Mouse (Mus musculus): Measurements from ENCODE around the gene Eif2s1.

Eif2s1 gene

GRCm38 (mm10) chr12:78861496-78862253 is at the start of gene Eif2s1, which contains the start of gene Atp6v1d:
Eif2s1 (plus strand) TSS chr12:78861819.
Atp6v1d (minus strand) TSS chr12:78861638.
- DNase-seq (ENCODE audit: low spot score in 2 of 2): peak; percentile 98 to 99

- DNase-seq (ENCODE audit: low spot score in 2 of 2): no peak
Measured at GRCm38 (mm10) chr12:78814437-78814836, 47.2 kb upstream of the Eif2s1 start.

GRCm38 (mm10) chr12:78834496-78834895 is 27.1 kb upstream of the Eif2s1 start:
- DNase-seq (ENCODE audit: low spot score in 2 of 2): no peak

GRCm38 (mm10) chr12:78839906-78840305 is 21.7 kb upstream of the Eif2s1 start:
- no peak for DNase-seq (ENCODE audit: low spot score in 2 of 2)

GRCm38 (mm10) chr12:78842429-78842828 is 19.2 kb upstream of the Eif2s1 start:
- DNase-seq (ENCODE audit: low spot score in 2 of 2): no peak

GRCm38 (mm10) chr12:78848246-78848645 is 13.4 kb upstream of the Eif2s1 start:
- no peak for DNase-seq (ENCODE audit: low spot score in 2 of 2)

GRCm38 (mm10) chr12:78860921-78861495 is 611 bp upstream of the Eif2s1 start:
- DNase-seq (ENCODE audit: low spot score in 2 of 2): no peak

- no peak for DNase-seq (ENCODE audit: low spot score in 2 of 2)
Measured at GRCm38 (mm10) chr12:78862254-78862730, 673 bp downstream of the Eif2s1 start.

- DNase-seq (ENCODE audit: low spot score in 2 of 2): no peak
Measured at GRCm38 (mm10) chr12:78865434-78865833, 3.8 kb downstream of the Eif2s1 start.

- no peak for DNase-seq (ENCODE audit: low spot score in 2 of 2)
Measured at GRCm38 (mm10) chr12:78868115-78868514, 6.5 kb downstream of the Eif2s1 start.

- no peak for DNase-seq (ENCODE audit: low spot score in 2 of 2)
Measured at GRCm38 (mm10) chr12:78874581-78874980, 13.0 kb downstream of the Eif2s1 start.

GRCm38 (mm10) chr12:78890062-78890461 is 28.4 kb downstream of the Eif2s1 start:
- no peak for DNase-seq (ENCODE audit: low spot score in 2 of 2)

GRCm38 (mm10) chr12:78891149-78891548 is 29.5 kb downstream of the Eif2s1 start:
- DNase-seq (ENCODE audit: low spot score in 2 of 2): no peak

GRCm38 (mm10) chr12:78897861-78898260 is 36.2 kb downstream of the Eif2s1 start:
- no peak for DNase-seq (ENCODE audit: low spot score in 2 of 2)

GRCm38 (mm10) chr12:78901467-78901866 is 39.8 kb downstream of the Eif2s1 start:
- DNase-seq (ENCODE audit: low spot score in 2 of 2): no peak

GRCm38 (mm10) chr12:78903313-78903712 is 41.7 kb downstream of the Eif2s1 start:
- no peak for DNase-seq (ENCODE audit: low spot score in 2 of 2)

GRCm38 (mm10) chr12:78904499-78904898 is 42.9 kb downstream of the Eif2s1 start:
- DNase-seq (ENCODE audit: low spot score in 2 of 2): no peak

GRCm38 (mm10) chr12:78906707-78907162 is 45.1 kb downstream of the Eif2s1 start, which contains the start of gene Plek2:
Plek2 (minus strand) TSS chr12:78906964.
- DNase-seq (ENCODE audit: low spot score in 2 of 2): peak; percentile 65 to 81

- no peak for DNase-seq (ENCODE audit: low spot score in 2 of 2)
Measured at GRCm38 (mm10) chr12:78908081-78908605, 46.5 kb downstream of the Eif2s1 start.

- DNase-seq (ENCODE audit: low spot score in 2 of 2): no peak
Measured at GRCm38 (mm10) chr12:78910684-78911461, 49.3 kb downstream of the Eif2s1 start.

GRCm38 (mm10) chr12:78911707-78912417 is 50.2 kb downstream of the Eif2s1 start:
- peak; percentile 36 to 62 for DNase-seq (ENCODE audit: low spot score in 2 of 2)

All from urinary bladder, postnatal 4 days (tissue).